Mouse (Mus musculus): ENCODE measurements around the gene Ube2v1. TPM values are rescaled to one million over a fixed set of nuclear protein-coding genes. Genes with fewer than 3 reads are reported as not detected.

Gene Ube2v1
- polyA plus RNA-seq, 1 experiment from 2014 or later, result 267 TPM

DNA sequence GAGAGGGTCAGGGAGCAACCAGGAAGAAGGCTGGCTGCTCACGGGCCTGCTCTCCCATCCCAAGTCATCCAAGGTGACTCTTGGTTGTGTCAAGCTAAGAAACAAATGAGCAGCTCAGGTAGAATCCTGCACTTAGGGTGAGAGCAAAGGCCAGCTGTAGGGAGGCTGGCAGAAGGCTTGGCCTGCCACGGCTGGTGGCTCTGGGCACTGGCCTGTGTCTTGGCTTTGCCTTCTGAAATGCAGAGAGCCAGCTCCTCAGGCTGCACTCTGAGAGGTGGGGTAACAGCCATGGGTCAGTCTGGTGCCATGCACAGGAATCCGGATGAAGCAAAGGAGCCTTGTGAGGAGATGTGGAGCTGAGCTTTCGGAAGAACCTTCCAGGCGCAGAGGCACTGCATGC is 36.5 kb upstream of the Ube2v1 start:
- Histone ChIP-seq H3K4me2 (ENCODE audit: low read depth, low read length) (no peak overlapping the region), H3K9me3 (replicated peaks; ENCODE audit: control insufficient read depth, low read length) (no peaks in the 10 kb centered on the region), H3K36me3 (ENCODE audit: control insufficient read depth, insufficient read depth, low read length) (no peaks in the 10 kb centered on the region), H3K27me3 (ENCODE audit: control insufficient read depth, insufficient read depth, low read length) (no peaks in the 10 kb centered on the region), H3K4me3 (replicated peaks; ENCODE audit: low read length) (no peak overlapping the region), H3K4me1 (ENCODE audit: control insufficient read depth, insufficient read depth, low read length) (peaks cover 5% of the 10 kb centered on the region), H3K9ac (ENCODE audit: low read length) (no peak overlapping the region), H3K27ac (ENCODE audit: low read length) (no peak overlapping the region)
- no peak for ATAC-seq (ENCODE audit: insufficient read depth, low FRiP score)
- 91% methylated on average over 5 of the region's 5 CpGs for WGBS

DNA sequence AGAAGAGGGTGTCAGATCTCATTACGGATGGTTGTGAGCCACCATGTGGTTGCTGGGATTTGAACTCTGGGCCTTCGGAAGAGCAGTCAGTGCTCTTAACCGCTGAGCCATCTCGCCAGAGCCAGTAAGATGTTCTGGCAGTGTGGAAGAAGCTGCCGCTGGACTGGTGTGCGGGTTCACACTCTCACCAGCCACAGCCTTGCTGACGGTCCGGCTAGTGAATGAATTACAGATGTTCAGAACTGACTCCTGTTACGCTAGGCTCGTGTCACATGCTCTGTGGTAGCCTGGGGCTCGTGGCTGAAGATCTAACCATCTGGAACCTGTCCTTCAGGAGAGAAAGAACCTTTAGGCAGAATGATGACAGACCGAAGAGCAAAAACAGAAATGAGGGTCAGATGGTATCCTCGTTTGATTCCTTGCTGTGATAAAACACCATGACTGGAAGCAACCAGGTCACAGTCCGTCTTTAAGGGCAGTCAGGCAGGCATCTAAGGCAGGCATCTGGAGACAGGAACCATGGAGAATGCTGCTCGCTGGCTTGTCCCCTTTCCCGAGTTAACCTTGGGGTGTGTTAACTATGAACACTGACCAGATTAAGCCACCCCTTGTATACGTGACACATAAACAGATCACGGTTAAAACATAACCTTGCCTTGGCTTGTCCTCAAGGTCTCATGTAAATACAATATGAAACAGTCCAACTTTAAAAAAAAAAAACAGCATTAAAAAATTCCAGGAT is 34.2 kb upstream of the Ube2v1 start:
- Histone ChIP-seq H3K27me3 (ENCODE audit: control insufficient read depth, insufficient read depth, low read length) (no peaks in the 10 kb centered on the region), H3K36me3 (ENCODE audit: control insufficient read depth, insufficient read depth, low read length) (no peaks in the 10 kb centered on the region), H3K4me2 (ENCODE audit: low read depth, low read length) (no peak overlapping the region), H3K9me3 (replicated peaks; ENCODE audit: control insufficient read depth, low read length) (no peaks in the 10 kb centered on the region), H3K27ac (ENCODE audit: low read length) (no peak overlapping the region), H3K9ac (ENCODE audit: low read length) (no peak overlapping the region), H3K4me3 (replicated peaks; ENCODE audit: low read length) (no peak overlapping the region), H3K4me1 (ENCODE audit: control insufficient read depth, insufficient read depth, low read length) (peaks cover 8% of the 10 kb centered on the region)
- no peak for ATAC-seq (ENCODE audit: insufficient read depth, low FRiP score)
- 79% methylated on average over 18 of the region's 18 CpGs for WGBS

DNA sequence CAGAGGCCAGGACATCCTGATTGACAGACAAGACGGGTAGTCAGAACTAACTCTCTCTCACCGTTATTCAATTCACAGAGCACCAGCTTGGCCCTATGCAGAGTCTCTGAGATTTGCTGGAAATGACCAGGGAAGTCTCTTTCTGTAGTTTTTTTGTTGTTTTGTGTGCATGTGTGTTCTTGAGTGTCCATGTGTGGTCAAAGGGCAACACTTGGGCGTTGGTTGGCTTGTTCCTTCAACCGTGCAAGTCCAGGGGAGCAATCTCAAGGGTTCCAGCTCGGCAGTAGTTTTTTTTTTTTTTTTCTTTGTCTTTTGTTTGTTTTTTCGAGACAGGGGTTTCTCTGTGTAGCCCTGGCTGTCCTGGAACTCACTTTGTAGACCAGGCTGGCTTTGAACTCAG is 30.8 kb upstream of the Ube2v1 start:
- ATAC-seq (ENCODE audit: insufficient read depth, low FRiP score), result no peak
- H3K4me2 ChIP-seq (ENCODE audit: low read depth, low read length), result no peak overlapping the region
- peaks cover 36% of the 10 kb centered on the region for H3K4me1 ChIP-seq (ENCODE audit: control insufficient read depth, insufficient read depth, low read length)
- no peak overlapping the region for H3K27ac ChIP-seq (ENCODE audit: low read length)
- H3K4me3 ChIP-seq (replicated peaks; ENCODE audit: low read length), result no peak overlapping the region
- H3K36me3 ChIP-seq (ENCODE audit: control insufficient read depth, insufficient read depth, low read length), result no peaks in the 10 kb centered on the region
- no peaks in the 10 kb centered on the region for H3K27me3 ChIP-seq (ENCODE audit: control insufficient read depth, insufficient read depth, low read length)
- H3K9me3 ChIP-seq (replicated peaks; ENCODE audit: control insufficient read depth, low read length), result no peaks in the 10 kb centered on the region
- H3K9ac ChIP-seq (ENCODE audit: low read length), result no peak overlapping the region
- WGBS, result 46% methylated on average over 6 of the region's 6 CpGs

DNA sequence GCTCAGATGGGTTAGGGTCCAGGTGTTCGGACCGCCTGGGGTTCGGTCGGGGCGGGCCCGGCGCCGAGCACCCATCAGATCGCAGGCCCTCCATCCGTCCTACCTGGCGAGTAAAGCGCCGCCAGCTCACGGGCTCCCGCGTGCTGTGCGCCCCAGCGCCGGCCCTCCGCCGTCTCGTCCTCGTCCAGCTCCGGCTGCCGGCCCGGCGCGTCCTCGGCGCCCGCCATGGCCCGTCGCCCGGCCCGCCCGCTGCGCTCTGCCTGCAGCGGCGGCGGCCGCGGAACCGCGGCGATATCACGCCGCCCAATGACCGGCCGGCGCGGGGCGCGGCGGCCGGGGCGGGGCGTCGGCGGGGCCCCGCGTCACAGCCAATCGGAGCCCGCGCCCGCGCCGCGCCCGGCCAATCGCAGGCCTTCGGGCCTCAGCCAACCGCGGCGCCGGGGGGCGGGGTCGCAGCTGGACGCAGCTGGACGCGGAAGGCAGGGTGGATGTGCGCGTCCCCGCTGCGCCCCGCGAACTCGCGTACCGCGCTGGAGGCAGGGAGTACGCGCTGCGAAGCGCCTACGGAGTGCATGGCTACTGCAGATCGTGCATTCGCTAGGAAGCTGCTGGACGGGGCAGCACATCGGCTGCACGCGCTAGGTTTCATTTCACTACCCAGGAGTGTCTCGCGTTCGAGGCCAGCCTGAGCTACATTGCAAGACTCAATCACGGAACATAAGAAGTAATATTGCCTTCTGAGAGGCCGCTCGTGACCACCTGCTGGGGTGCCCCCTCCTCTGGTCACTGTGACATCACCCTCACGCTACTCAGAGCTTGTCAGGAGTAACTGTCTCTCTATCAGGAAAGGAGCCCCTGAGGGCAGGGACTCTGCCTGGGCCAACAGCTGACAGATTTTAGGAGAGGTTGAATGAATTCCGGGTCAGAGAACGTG is 29.6 kb upstream of the Ube2v1 start, which contains the start of gene Gm20431:
Gene Gm20431 (minus strand): TSS at position 227 of the 934 bp plus-strand sequence.
- Histone ChIP-seq H3K27me3 (ENCODE audit: control insufficient read depth, insufficient read depth, low read length) (no peaks in the 10 kb centered on the region), H3K4me2 (ENCODE audit: low read depth, low read length) (peak within 1 kb of the TSS; percentile 84), H3K27ac (ENCODE audit: low read length) (peak within 1 kb of the TSS; percentile 91), H3K36me3 (ENCODE audit: control insufficient read depth, insufficient read depth, low read length) (no peaks in the 10 kb centered on the region), H3K4me1 (ENCODE audit: control insufficient read depth, insufficient read depth, low read length) (peaks cover 41% of the 10 kb centered on the region), H3K4me3 (replicated peaks; ENCODE audit: low read length) (peak within 1 kb of the TSS; percentile 87), H3K9ac (ENCODE audit: low read length) (peak within 1 kb of the TSS; percentile 91), H3K9me3 (replicated peaks; ENCODE audit: control insufficient read depth, low read length) (no peaks in the 10 kb centered on the region)
- ATAC-seq (ENCODE audit: insufficient read depth, low FRiP score), result peak; percentile 95
- under 1% methylated on average over 110 of the region's 110 CpGs for WGBS

DNA sequence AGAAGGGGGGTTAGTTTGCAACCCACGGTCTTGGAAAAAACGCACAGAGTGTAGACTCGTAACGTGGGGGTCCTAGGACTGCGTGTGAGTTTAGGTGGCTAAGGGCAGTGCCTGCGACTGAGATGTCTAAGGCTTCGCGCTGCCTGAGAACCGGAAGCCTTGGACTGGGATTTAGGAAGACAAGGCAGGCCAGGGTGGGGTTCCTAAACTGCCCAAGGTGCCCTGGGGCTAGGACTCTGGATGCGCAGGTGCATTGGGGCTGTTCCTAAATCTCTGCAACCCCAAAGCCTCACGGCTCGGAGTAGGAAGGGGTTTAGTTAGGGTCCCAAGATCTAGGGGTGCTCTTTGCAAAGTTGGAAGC is 28.7 kb upstream of the Ube2v1 start:
- peak overlapping the region; percentile 91 for H3K27ac ChIP-seq (ENCODE audit: low read length)
- H3K9me3 ChIP-seq (replicated peaks; ENCODE audit: control insufficient read depth, low read length), result no peaks in the 10 kb centered on the region
- no peak for ATAC-seq (ENCODE audit: insufficient read depth, low FRiP score)
- H3K36me3 ChIP-seq (ENCODE audit: control insufficient read depth, insufficient read depth, low read length), result no peaks in the 10 kb centered on the region
- WGBS, result 1% methylated on average over 12 of the region's 12 CpGs
- peak overlapping the region; percentile 91 for H3K9ac ChIP-seq (ENCODE audit: low read length)
- peaks cover 45% of the 10 kb centered on the region for H3K4me1 ChIP-seq (ENCODE audit: control insufficient read depth, insufficient read depth, low read length)
- H3K4me3 ChIP-seq (replicated peaks; ENCODE audit: low read length), result peak overlapping the region; percentile 87
- H3K4me2 ChIP-seq (ENCODE audit: low read depth, low read length), result peak overlapping the region; percentile 84
- no peaks in the 10 kb centered on the region for H3K27me3 ChIP-seq (ENCODE audit: control insufficient read depth, insufficient read depth, low read length)

DNA sequence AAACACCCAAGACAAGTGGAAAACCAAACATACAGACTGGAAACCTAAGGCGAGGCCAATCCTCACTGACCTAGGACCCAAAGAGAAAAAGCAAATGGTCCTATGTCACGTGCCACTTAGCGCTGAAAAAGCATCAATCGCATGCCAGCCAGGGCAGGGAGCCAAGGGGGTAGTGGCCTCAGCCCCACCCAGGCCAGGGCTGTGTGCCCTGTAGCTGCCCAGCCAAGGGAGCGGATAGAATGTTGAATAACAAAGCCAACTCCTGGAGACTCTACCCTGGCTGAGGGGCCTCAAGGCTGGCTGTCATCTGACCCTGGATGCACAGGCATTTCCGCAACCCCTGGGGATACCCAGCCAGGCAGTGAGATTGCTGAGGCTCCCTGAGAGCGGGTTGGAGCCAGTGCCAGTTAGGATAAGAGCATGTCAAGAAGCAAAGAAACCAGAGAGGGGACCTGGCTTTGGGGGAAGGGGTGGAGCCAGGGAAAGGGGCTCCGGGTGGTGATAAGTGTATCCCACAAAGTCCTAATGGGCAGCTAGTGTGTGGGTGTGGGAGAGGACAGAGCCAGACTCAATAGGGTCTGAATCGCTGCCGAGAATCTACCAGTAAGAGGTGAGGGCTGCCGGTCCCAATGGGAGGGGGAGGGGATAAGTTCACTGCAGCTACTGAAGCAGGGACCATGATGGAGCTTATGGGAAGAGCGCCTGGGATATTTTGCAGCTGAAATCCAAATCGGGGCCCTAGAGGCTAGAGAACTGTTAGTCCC is 28.1 kb upstream of the Ube2v1 start:
- Histone ChIP-seq H3K4me2 (ENCODE audit: low read depth, low read length) (peak overlapping the region; percentile 84), H3K27ac (ENCODE audit: low read length) (peak overlapping the region; percentile 91), H3K9ac (ENCODE audit: low read length) (peak overlapping the region; percentile 91), H3K9me3 (replicated peaks; ENCODE audit: control insufficient read depth, low read length) (no peaks in the 10 kb centered on the region), H3K36me3 (ENCODE audit: control insufficient read depth, insufficient read depth, low read length) (no peaks in the 10 kb centered on the region), H3K4me3 (replicated peaks; ENCODE audit: low read length) (peak overlapping the region; percentile 87), H3K27me3 (ENCODE audit: control insufficient read depth, insufficient read depth, low read length) (no peaks in the 10 kb centered on the region), H3K4me1 (ENCODE audit: control insufficient read depth, insufficient read depth, low read length) (peaks cover 45% of the 10 kb centered on the region)
- WGBS, result 21% methylated on average over 13 of the region's 13 CpGs
- no peak for ATAC-seq (ENCODE audit: insufficient read depth, low FRiP score)

DNA sequence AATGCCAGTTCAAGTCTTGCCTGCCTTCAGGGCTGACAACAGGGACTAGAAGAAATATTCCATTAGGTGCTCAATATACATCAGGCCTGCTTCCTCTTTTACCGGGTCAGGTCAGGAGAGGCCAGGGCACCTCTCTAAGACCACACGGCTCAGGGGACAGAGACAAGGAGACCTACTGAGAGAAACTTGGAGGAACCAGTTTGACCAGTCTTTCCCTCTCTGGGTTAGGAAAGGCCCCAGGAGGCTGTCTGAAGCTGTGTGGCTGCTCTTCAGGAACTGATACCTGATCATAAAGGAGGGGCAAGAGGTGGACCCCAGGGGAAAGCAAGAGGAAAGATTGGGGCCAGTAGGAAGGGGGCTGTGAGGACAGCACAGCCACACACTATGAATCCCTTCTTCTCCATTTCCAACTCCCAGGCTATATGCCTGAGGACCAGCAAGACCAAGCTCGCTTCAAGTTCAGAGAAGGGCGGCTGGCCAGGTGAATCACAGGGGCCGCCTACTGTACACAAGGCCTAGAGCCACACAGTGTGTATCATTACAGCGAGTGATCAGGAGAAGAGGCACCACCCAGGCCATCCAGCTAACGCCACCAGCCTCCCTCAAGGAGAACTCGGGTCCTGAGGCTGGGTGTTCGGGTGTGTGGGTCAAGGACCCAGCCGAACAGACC is 27.4 kb upstream of the Ube2v1 start:
- H3K4me3 ChIP-seq (replicated peaks; ENCODE audit: low read length), result peak overlapping the region; percentile 87
- H3K4me1 ChIP-seq (ENCODE audit: control insufficient read depth, insufficient read depth, low read length), result peaks cover 45% of the 10 kb centered on the region
- H3K4me2 ChIP-seq (ENCODE audit: low read depth, low read length), result peak overlapping the region; percentile 84
- H3K9ac ChIP-seq (ENCODE audit: low read length), result peak overlapping the region; percentile 91
- H3K27me3 ChIP-seq (ENCODE audit: control insufficient read depth, insufficient read depth, low read length), result no peaks in the 10 kb centered on the region
- no peak for ATAC-seq (ENCODE audit: insufficient read depth, low FRiP score)
- H3K36me3 ChIP-seq (ENCODE audit: control insufficient read depth, insufficient read depth, low read length), result 0 out of 2 replicates have a peak, but pooled peaks cover 2% of the 10 kb centered on the region
- H3K27ac ChIP-seq (ENCODE audit: low read length), result peak overlapping the region; percentile 91
- 57% methylated on average over 10 of the region's 10 CpGs for WGBS
- no peaks in the 10 kb centered on the region for H3K9me3 ChIP-seq (replicated peaks; ENCODE audit: control insufficient read depth, low read length)

DNA sequence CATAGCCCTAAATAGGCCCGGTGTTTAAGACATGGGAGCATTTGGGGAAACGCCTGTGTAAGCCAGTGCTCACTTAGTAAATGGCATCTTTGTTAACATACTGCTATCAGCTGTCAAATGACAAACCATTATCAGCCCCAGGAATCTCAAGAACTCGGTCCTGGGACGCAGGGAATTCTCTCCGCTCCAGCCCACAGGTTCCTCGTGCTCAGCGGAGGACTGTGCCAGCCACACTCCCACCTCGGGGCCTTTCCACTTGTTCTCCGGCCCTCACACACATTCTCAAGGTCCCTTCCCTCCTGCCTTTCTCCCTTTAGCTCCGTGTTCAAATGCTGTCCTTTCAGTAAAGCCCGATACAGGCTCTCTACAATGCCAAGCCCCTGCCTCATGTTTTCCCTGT is 26.8 kb upstream of the Ube2v1 start:
- Histone ChIP-seq H3K4me3 (replicated peaks; ENCODE audit: low read length) (peak overlapping the region; percentile 87), H3K9ac (ENCODE audit: low read length) (peak overlapping the region; percentile 91), H3K27me3 (ENCODE audit: control insufficient read depth, insufficient read depth, low read length) (no peaks in the 10 kb centered on the region), H3K4me2 (ENCODE audit: low read depth, low read length) (peak overlapping the region; percentile 84), H3K36me3 (ENCODE audit: control insufficient read depth, insufficient read depth, low read length) (0 out of 2 replicates have a peak, but pooled peaks cover 6% of the 10 kb centered on the region), H3K9me3 (replicated peaks; ENCODE audit: control insufficient read depth, low read length) (no peaks in the 10 kb centered on the region), H3K27ac (ENCODE audit: low read length) (peak overlapping the region; percentile 91), H3K4me1 (ENCODE audit: control insufficient read depth, insufficient read depth, low read length) (peaks cover 45% of the 10 kb centered on the region)
- ATAC-seq (ENCODE audit: insufficient read depth, low FRiP score), result no peak
- WGBS, result 57% methylated on average over 11 of the region's 11 CpGs
